Mouse (Mus musculus) thymus, adult 2 months (tissue): Measurements from ENCODE around the gene Ltbp2.

ENCODE experiments used
- CTCF ChIP-seq: fragments of 200-500 bp; IDR thresholded peaks from 2 replicates; pipeline ENCODE4 v1.5.1; 2012; ENCODE audit warnings: mild to moderate bottlenecking, control low read depth, low read length, moderate library complexity, borderline replicate concordance; ENCODE audit not compliant: control insufficient read depth, poor library complexity, insufficient read depth; ENCODE audit errors: extremely low read depth
- POLR2A ChIP-seq: fragments of 200-500 bp; IDR thresholded peaks from 2 replicates; pipeline ENCODE4 v1.6.1; 2012; ENCODE audit warnings: mild to moderate bottlenecking, low read length, control low read depth, moderate library complexity; ENCODE audit not compliant: control insufficient read depth, poor library complexity, insufficient read depth; ENCODE audit errors: extremely low read depth

DNA sequence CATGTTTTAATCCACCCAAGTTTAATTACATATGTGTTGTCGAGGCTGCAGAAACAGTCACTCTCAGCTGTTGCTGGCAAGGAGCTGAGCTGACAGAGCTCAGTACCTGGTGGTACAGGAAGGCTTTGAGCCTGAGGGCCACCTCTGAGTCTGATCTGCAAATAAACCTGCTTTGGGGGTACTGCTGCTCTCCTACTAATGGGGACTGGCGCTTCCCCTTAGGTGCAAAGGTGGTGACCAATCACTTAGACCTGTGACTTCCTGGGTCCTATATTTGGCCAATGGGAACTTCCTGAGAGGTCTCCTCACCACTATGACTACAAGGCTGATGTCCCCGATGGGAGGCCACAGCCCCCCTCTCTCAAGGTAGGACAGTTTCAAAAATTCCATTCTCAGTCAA, 35.6 kb downstream of the Ltbp2 start:
- TF ChIP-seq CTCF = no peak
- no peak for TF ChIP-seq POLR2A
